Mouse (Mus musculus): ENCODE data around the gene Ssna1.

Ssna1 gene

GRCm38 (mm10) chr2:25233421-25233820, 38.8 kb downstream of the Ssna1 start:
- DNase-seq (ENCODE audit: low read depth in 1 of 2, low spot score in 2 of 2), result no peak

- DNase-seq (ENCODE audit: low read depth in 1 of 2, low spot score in 2 of 2), result no peak
Measured at GRCm38 (mm10) chr2:25231038-25231437, 41.2 kb downstream of the Ssna1 start.

- no peak for DNase-seq (ENCODE audit: low read depth in 1 of 2, low spot score in 2 of 2)
Measured at GRCm38 (mm10) chr2:25230581-25230980, 41.7 kb downstream of the Ssna1 start.

DNA sequence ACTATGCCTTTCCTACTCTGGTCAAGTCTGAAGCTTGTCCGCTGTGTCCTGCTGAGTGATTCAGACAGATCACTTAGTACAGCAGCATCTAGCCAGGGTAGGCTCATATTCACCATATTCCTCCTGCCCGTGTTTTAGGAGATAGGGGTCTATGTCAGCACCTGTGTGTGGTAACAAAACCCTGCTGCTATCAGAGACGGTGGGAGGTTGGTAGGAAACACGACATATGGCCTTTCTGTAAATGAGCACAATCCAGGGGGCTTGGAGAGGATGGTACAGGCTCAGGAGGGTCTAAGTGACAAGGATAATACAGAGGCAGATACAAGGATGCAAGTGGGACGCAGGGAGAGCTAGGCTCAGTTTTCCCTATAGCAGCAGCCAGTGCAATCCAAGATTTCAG, 42.7 kb downstream of the Ssna1 start:
- DNase-seq (ENCODE audit: low read depth in 1 of 2, low spot score in 2 of 2), result no peak

GRCm38 (mm10) chr2:25228995-25229530, 43.2 kb downstream of the Ssna1 start:
- no peak for DNase-seq (ENCODE audit: low read depth in 1 of 2, low spot score in 2 of 2)

DNA sequence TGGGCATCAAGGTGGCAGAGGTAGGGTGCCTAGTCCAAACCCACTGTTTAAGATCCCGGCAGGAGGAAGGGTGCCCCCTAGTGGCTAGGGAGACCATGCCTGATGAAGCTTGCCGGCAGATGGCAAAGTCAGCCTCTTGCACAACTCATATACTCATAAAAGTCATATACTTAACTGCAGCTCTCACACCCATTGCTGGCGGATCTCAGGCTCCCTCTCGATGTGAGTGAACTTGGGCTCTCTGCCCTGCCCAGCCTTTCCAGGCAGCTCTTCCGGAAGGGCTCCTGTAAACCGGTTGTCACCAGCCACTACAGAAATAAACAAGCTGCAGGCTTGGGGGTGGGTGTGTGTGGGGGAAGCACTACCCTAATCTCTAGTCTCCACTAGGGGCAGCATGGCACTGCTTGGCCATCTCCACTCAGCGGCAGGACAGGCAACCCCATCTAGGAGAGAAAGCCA, 43.8 kb downstream of the Ssna1 start:
- peak; percentile 74 to 76 for DNase-seq (ENCODE audit: low read depth in 1 of 2, low spot score in 2 of 2)

DNA sequence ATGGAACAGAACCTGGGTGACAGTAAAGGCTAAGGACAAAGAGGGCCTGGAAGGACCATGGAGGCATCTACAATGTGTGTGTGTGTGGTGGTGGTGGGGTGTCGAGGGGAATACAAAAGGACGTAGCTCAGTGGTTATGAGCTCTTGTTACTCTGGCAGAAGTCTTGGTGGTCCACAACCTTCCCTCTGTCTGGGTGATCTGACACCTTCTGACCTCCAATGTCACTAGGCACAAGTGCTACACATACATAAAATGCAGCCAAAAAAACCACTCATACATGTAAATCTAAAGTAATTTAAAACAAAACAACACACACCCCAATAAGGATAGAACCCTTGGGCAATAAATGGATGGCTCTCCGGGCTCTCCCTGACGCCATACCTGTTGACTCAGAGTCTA, 44.8 kb downstream of the Ssna1 start:
- DNase-seq (ENCODE audit: low read depth in 1 of 2, low spot score in 2 of 2), result no peak

DNA sequence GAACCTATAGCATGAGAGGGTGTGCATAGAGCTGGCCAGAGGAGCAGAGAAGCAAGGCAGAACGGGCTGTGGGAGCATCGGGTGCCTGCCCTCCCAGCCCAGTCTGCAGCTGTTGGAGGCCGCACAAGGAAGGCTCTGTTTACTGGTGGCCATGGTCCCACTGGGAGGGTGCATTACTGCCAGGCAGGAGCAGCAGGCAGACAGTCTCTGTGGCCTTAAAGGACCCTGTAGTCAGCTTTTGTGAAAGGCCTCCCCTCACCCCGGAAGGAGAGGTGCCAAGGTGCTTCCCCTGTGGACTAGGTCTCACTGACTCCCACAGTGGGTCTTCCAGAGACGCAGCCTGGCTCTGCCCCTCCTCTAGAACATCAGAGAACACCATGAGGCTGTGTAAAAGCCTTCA, 45.4 kb downstream of the Ssna1 start:
- no peak for DNase-seq (ENCODE audit: low read depth in 1 of 2, low spot score in 2 of 2)

- no peak for DNase-seq (ENCODE audit: low read depth in 1 of 2, low spot score in 2 of 2)
Measured at GRCm38 (mm10) chr2:25225811-25226379, 46.3 kb downstream of the Ssna1 start.

DNA sequence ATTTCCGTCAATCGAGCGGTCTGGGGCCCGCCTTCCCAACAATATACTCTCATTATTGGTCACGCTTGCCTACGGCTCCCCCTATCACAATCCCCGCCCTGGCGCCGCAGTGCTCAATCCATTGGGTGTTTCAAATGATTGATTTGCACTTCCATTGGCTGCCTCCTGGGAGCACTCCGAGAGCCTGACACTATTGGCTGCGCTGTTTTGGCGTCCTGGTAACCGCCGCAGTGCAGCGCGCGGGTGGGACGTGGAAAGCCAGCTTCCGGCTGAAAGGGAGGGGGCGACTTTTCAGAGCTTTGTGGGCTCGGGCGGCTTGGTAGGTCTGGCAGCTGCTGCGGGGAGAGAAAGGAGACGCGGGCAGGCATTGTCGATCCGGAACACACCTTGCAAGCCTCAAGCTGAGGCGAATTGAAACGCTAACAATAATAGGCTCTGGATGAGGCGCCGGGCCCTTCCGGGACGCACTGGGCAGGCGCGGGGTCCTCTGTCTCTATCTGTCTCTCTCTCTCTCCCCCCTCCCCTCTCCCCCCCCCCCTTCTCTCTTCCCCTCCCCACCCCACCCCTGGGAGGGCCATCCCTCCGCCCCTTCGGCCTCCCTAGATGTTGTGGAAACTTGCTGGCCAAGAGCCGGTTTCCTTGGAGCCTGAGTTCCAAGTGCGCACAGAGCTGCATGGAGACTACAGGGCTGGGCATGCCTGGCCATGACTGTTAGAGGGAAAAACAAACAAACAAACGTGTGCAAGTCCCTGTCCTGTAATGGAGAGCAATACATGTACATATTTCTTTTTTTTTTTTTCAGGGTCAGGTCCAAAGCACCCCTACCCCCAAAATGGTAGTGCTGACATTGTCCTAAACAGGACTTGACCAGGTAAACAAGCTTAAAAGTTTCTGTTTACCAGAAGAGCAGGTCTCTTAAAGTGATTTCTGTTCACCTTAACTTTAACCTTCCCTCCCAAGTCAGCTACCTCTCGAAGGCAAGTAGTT, 47.2 kb downstream of the Ssna1 start:
- peak; percentile 97 to 98 for DNase-seq (ENCODE audit: low read depth in 1 of 2, low spot score in 2 of 2)

DNA sequence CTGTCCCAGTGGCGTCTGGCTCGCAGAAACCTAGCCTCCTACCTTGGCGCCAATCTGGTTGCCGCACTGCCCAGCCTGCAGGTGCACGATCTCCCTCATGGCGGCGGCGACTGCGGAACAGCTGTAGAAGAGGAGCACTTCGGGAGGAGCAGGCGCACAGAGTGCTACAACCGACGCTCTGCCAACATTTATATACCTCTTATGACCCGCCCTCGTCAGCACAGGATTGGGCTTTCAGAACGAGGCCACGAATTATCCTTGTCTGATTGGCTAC, 47.8 kb downstream of the Ssna1 start, which contains the start of gene Tubb4b:
Gene Tubb4b, minus strand, starts transcription at position 211 of the 274 bp plus-strand sequence.
- DNase-seq (ENCODE audit: low read depth in 1 of 2, low spot score in 2 of 2), result no peak

GRCm38 (mm10) chr2:25223681-25224491, 48.4 kb downstream of the Ssna1 start:
- peak in 1 of 2 experiments; percentile 69 for DNase-seq (ENCODE audit: low read depth in 1 of 2, low spot score in 2 of 2)

DNA sequence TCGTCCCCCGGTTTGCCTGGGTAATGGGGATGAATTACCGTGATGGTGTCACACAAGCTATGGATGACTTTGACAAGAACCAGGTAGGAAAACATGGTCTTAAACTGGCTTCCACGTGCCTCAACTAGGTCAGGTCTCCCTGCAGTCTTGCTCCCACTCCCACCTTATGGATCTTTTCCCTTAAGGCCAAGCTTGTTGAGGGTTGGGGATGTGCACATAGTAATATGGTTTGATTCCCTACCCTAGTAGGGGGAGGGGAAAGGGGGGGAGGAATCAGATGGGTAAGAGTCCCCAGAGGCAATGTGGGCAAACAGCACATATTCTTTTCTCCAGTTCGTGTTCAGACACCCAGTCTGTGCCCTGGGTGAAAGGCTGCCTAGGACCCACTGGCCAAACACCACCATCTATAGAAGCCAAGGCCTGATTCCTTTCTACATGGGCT, 50.9 kb downstream of the Ssna1 start:
- no peak for DNase-seq (ENCODE audit: low read depth in 1 of 2, low spot score in 2 of 2)

Measured in monocyte, adult 2 months (primary cell).